Mouse (Mus musculus) left cerebral cortex, postnatal 10 days (tissue): Measurements from ENCODE around the gene Pgd. TPM values are rescaled to one million over a fixed set of nuclear protein-coding genes. Genes with fewer than 3 reads are reported as not detected.

Experiments used
- total RNA-seq, 2 experiments: library from RNA; stranded (reverse); gene quantifications; 2 replicates each; pipeline ENCODE4 v1.2.3; 2021

Gene Pgd
- total RNA-seq, 2 experiments from 2014 or later, result 49.0 to 49.9 TPM

Other genes with a start within 250 kb of the Pgd start
- gene Pex14, start 66.9 kb downstream of the Pgd start, total RNA-seq, result 10 to 100 TPM; 34.8 to 36.9 TPM
- gene Dffa, start 62.6 kb downstream of the Pgd start, total RNA-seq, result 10 to 100 TPM; 55.8 to 62.7 TPM
- 10 to 100 TPM; 11.6 to 13.4 TPM for gene Cort, start 40.0 kb downstream of the Pgd start, total RNA-seq
- gene Cenps, start 29.1 kb downstream of the Pgd start, total RNA-seq, result 10 to 100 TPM; 26.1 to 32.4 TPM
- 100 to 1,000 TPM; 427 to 448 TPM for gene Kif1b, start 140.9 kb upstream of the Pgd start, total RNA-seq